Mouse (Mus musculus) retina, postnatal 1 day (tissue): Measurements from ENCODE around the gene Zfp954.
A peak's percentile ranks its signal among the peaks of the same experiment; 100 is the strongest.
"Not testable (repeated sequence)": the region's sequence is repeated elsewhere in the genome, so short reads cannot be mapped to it uniquely, and the experiment has no call there.

Source experiments
- DNase-seq: peaks from one replicate; pipeline ENCODE4 v3.0.0-alpha.2; 2012

Zfp954 gene

DNA sequence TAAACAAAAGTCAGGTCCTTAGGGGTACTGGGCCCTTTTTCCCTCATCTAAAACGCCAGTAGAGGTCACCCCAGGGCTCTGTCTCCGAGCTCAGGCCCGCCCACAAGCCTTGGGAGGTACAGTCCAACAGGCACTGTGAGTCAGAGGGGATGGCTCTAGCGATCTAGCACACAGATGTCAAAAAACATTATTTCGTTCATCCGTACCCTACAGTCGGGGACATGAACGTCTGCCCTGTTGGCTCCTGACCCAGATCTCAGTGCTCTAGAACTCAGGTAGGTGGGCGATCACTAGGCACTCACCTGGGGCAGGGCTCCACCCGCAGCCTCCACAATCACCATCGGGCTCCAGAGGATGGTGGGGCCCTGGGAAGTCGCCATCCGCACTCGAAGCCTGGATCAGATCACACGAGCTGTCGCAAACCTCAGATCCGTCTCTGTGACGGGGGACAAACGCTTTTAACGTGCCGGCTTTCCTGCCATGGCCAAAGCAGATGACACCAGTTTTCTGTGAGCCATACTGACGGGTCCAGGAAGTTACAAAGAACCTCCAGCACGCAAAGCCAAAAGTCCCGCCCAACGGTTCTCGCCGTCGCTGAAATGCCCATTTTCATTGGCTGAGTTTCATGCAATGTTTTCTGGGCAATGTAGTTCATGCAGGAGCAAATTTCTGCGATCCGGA, at the start of gene Zfp954:
Gene Zfp954, minus strand, starts transcription at position 568 of the 681 bp plus-strand sequence.
- DNase-seq, result peak; percentile 92

DNA sequence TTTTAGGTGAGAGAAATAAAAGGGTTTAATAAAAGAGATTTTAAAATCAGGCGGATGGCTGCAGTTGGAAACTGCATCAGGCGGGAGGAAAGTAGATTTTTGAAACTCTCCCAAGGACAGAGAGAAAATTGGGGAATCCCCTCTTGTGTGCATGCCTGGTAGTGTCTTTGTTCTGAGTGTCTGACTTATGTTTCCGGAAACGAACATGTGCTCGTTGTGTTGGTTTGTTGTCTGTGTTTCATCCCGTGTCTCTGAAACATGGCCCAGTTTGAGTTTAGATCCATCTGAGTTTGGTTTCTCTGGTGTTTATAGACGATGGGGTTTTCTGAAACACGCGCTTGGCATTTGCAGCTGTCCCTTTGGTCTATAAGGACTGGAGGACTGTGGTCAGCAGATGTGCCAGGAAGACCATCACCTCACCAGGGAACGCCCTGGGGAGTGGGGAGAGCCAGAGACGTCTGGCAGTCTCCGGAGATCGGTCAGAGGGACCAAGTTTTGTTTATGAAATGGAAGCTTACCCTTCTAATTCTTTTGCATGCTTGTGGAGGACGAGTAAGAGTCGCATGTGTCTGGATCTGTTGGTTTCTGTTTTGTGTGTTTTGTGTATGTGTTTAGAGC, 24.8 kb upstream of the Zfp954 start:
- no peak for DNase-seq

DNA sequence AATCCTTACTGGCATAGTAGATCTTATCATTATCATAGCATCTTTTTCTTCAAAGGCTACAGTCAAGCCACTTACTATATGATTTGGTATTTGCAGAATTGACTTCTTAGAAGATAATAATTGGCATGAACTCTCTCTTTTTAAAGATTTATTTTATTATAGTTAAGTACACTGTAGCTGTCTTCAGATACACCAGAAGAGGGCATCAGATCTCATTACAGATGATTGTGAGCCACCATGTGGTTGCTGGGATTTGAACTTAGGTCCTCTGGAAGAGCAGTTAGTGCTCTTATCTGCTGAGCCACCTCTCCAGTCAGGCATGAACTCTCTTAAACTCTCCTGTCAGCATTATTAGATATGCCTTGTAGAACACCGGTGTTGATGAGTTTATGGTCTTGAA, 22.9 kb upstream of the Zfp954 start:
- no peak for DNase-seq

DNA sequence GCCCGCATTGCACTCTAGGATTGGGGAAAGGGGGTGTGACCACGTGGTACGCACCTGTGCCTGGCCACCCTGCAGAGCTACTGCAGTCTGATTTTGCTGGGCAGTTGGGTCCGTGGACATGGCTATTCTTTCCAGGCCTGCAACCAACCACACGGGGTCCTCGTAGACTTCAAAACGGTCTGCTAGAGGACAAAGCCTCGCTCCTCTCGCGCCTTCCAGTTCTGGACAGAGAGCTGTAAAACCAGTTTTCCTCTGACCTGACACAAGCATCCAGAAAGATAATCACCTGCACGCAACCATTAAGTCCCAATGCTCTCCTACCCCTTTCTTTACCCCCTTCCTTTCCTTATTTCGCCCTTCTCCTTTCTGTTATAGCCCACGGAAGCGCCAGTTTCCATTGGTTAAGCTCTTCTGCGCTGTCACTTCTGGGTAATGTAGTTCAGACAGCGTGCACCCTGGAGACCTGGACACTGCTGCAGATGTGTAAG, 15.1 kb upstream of the Zfp954 start, which contains the start of gene Zfp773:
Gene Zfp773, minus strand, starts transcription at position 377 of the 488 bp plus-strand sequence.
- peak; percentile 83 for DNase-seq

DNA sequence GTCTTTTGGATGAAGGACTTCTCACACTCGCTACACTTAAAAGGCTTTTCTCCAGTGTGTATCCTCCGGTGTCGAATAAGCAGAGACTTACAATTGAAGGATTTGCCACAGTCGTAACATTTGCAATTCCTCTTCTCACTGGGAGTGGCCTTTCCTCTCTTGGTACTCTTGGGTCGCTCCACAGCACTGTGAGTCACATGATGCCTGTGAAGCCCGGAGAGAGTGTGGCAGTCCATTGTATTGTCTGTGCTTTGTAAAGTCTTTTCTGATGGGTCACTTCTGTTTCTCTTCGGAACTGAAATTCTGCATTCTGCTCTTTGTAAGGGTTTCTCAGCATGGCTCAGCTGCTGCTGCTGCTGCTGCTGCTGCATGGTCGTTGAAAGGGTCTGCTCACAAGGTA, 11.5 kb upstream of the Zfp954 start:
- DNase-seq, result no peak

DNA sequence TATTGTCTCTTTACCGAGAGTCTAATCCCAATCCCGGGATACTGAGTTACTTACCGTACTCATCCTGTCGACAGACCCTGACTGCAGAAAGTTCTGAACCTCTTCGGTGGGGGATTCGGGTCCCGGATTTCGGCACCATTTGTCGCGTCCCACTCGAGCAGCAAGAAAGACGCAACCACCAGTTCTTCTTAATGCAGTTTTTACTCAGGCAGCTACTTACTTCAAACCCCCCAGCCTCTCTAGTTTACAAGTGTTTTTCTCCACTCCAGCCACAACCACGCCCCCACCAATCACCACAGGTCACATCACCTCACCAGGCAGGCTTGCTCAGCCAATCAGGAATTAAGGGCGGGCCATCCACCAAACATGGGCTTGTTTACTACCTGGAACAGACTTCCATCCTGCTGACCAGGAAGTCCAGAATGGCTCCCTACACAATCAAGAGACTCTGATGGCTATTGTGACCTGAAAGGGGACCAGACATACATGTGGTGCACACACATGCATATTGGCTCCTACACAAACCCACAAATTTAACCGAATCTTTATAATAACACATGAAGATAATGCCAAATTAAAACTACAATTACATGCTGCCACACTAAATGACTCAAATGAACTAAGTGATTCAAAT, 9.3 kb upstream of the Zfp954 start:
- DNase-seq, result not testable (repeated sequence)

DNA sequence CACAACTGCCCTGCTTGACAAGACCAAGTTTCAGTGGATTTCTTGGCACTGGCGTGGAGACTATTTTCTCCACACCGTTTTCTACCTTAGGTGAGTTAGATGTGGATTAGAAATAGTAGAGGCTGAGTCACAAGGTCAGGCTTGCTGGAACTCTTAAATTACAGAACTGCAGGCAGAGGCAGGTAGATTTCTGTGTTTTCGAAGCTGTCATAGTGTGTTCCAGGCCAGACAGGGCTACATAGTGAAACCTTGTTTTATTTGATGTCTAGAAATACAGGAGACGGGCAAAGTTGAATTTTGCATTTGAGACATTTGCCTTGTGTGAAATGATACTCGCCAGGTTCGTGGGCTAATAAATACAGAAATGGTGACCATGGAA, 303 bp upstream of the Zfp954 start:
- DNase-seq, result no peak

DNA sequence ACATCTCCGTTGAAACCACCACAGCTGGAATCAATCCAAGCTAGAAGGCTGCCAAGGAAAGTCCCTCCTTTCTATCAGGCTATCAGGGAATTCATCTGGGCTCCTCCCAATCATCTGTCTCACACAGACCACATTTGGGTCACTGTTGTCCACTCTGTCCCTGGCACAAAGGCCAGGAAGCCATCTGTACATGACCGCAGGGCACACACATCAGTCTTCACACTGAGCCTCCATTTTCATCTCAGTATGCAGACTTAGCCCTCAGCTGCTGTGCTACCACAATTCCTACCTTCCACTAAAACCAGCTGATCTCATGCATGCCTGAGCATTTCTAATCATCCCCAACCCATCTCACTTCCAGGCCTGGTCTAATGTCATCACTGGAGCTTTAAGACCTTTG, 2.8 kb downstream of the Zfp954 start:
- no peak for DNase-seq

DNA sequence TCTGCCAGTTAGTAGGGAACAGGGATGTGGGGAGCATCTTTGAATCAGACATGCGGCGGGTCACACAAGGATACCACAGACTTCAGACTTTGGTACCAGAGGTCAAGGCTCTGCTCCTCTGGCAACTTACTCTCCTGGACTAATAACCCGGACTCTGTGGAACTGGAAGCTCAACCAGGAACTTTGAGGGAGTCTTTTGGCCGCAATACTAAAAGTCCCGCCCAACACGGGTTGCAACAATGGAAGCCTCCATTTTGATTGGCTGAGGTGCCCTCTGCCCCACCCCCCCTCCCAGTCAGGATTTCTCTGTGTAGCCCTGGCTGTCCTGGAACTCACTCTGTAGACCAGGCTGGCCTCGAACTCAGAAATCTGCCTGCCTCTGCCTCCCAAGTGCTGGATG, 12.8 kb downstream of the Zfp954 start:
- DNase-seq, result no peak
